Mouse (Mus musculus) olfactory bulb, adult 2 months (tissue): ENCODE measurements at regions not wholly inside any gene's neighbourhood (a gene's known extent, or its start where the extent isn't known, plus 50 kb on each side); places are given as distances from the start of the nearest gene placed in this dataset.

Experiments used
- H3K27ac ChIP-seq: fragments of 200-500 bp; 2 replicates; pipeline ENCODE4 v1.5.1; 2012; ENCODE audit warnings: low read depth, low read length; ENCODE audit not compliant: insufficient read depth
- H3K4me1 ChIP-seq: fragments of 200-500 bp; 2 replicates; pipeline ENCODE4 v1.6.1; 2012; ENCODE audit warnings: low read length; ENCODE audit not compliant: control insufficient read depth, insufficient read depth
- H3K4me3 ChIP-seq: fragments of 200-500 bp; 2 replicates; pipeline ENCODE4 v1.5.1; 2012; ENCODE audit warnings: mild to moderate bottlenecking, low read depth, low read length, moderate library complexity; ENCODE audit not compliant: insufficient read depth
- CTCF ChIP-seq: fragments of 200-500 bp; IDR thresholded peaks from 2 replicates; pipeline ENCODE4 v1.5.1; 2012; ENCODE audit warnings: low read depth, mild to moderate bottlenecking, low read length, moderate library complexity; ENCODE audit not compliant: insufficient read depth
- POLR2A ChIP-seq: fragments of 200-500 bp; IDR thresholded peaks from 2 replicates; pipeline ENCODE4 v1.6.1; 2012; ENCODE audit warnings: mild to moderate bottlenecking, low read depth, low read length, moderate library complexity; ENCODE audit not compliant: insufficient read depth
- WGBS: fragments of 180-500 bp; shearing (Covaris S2); methylation state at CpG from one replicate; pipeline ENCODE4 v1.1.7; 2018; 5-methylcytosine and 5-hydroxymethylcytosine counted together

GRCm38 (mm10) chr15:59138393-59139107, 249.5 kb downstream of the Gm49356 start:
- Histone ChIP-seq H3K4me3 (no peak overlapping the region), H3K27ac (no peak overlapping the region), H3K4me1 (peaks cover 2% of the 10 kb centered on the region; the same call in 1 of the 2 replicates)
- 64% methylated on average over 8 of the region's 8 CpGs for WGBS
- TF ChIP-seq CTCF, result no peak
- no peak for TF ChIP-seq POLR2A

- 86% methylated on average over 4 of the region's 4 CpGs for WGBS
- TF ChIP-seq POLR2A (no peak), CTCF (no peak)
- Histone ChIP-seq H3K4me3 (no peak overlapping the region), H3K27ac (no peak overlapping the region), H3K4me1 (peaks cover 2% of the 10 kb centered on the region; the same call in 1 of the 2 replicates)
These were observed 252.5 kb downstream of the Gm49356 start for GRCm38 (mm10) chr15:59141621-59142020.

DNA sequence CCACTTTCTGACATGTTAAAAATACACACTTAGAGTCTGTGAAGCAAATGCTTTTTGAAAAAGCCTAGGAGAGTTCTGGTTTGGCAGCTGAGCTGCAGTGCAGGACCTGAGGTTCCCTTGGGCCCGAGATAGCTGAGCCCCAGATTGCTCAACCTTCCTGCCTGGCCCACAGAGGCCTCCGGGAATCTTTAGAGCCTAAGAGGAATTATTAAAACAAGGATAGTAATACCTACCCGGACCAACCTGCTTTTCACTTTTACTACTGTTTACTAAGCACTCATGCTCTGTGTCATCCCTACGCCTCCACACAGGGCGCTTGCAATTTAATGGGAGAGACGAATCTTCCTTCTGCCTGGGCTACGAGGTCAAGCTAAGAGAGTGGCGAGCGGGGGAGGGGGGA, 253.4 kb downstream of the Gm49356 start:
- 84% methylated on average over 9 of the region's 9 CpGs for WGBS
- H3K4me1 ChIP-seq, result peaks cover 2% of the 10 kb centered on the region; the same call in 1 of the 2 replicates
- no peak overlapping the region for H3K27ac ChIP-seq
- no peak overlapping the region for H3K4me3 ChIP-seq
- TF ChIP-seq CTCF, result no peak
- TF ChIP-seq POLR2A, result no peak

- WGBS, result 93% methylated on average over 1 of the region's 1 CpGs
- TF ChIP-seq CTCF (no peak), POLR2A (no peak)
- H3K4me1 ChIP-seq, result no peaks in the 10 kb centered on the region
These were observed 254.8 kb downstream of the Gm49356 start for GRCm38 (mm10) chr15:59143891-59144290.

GRCm38 (mm10) chr15:59145679-59146078, 256.6 kb downstream of the Gm49356 start:
- TF ChIP-seq CTCF (no peak), POLR2A (no peak)
- WGBS, result 75% methylated on average over 5 of the region's 5 CpGs

More at GRCm38 (mm10) chr15:59143891-59144290, 254.8 kb downstream of the Gm49356 start:
- Histone ChIP-seq H3K27ac (no peak overlapping the region), H3K4me3 (no peak overlapping the region)

GRCm38 (mm10) chr15:59146111-59146510, 257.0 kb downstream of the Gm49356 start:
- 92% methylated on average over 19 of the region's 19 CpGs for WGBS

More at GRCm38 (mm10) chr15:59145679-59146078, 256.6 kb downstream of the Gm49356 start:
- no peak overlapping the region for H3K4me3 ChIP-seq
- H3K27ac ChIP-seq, result no peak overlapping the region
- H3K4me1 ChIP-seq, result no peaks in the 10 kb centered on the region

DNA sequence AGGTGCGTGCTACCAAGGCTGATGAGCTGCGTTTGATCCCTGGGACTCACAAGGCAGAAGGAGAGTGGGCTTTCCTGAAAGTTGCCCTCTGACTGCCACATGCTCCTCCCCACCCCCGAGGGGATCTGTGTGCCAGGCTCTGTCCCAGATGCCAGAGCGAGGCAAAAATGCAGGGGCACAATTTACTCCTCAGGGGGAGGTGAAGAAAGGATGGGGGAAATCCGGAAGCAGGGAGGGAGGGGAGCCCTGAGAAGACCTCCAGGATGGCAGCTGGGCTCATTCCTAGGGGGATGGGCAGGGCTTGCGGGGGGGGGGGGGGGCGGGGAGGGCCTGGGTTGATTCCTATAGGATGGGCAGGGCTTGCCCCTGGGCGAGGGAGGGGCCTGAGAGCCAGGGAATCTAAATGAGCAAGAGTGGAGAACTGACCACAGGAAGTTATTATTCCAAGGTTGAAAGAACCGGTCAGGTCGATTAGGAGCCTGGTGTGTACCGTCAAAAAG, 257.5 kb downstream of the Gm49356 start:
- H3K27ac ChIP-seq, result no peak overlapping the region
- no peak for TF ChIP-seq CTCF
- TF ChIP-seq POLR2A, result no peak
- 37% methylated on average over 11 of the region's 11 CpGs for WGBS
- H3K4me3 ChIP-seq, result no peak overlapping the region
- H3K4me1 ChIP-seq, result no peaks in the 10 kb centered on the region

More at GRCm38 (mm10) chr15:59146111-59146510, 257.0 kb downstream of the Gm49356 start:
- Histone ChIP-seq H3K4me1 (no peaks in the 10 kb centered on the region), H3K4me3 (no peak overlapping the region), H3K27ac (no peak overlapping the region)
- TF ChIP-seq CTCF (no peak), POLR2A (no peak)

DNA sequence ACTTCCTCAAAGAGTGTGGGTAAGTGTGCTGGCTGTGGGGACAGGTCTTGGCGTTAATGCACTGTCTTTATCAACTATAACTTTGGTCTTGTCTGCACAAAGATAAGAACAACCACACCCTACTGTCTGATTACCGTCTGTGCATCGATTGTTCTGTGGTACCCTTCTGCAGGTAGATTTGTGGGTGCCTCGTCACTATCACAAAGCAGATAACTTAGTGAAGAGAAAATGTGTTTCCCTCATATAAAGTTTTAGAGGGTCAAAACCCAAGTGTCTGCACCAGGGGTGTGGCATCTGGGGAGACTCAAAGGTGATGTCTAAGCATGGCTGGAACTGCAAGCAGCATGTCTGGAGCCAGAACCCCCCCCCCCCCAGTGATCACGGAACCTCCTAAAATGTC, 259.4 kb downstream of the Gm49356 start:
- TF ChIP-seq CTCF (no peak), POLR2A (no peak)
- H3K4me3 ChIP-seq, result no peak overlapping the region
- 97% methylated on average over 5 of the region's 5 CpGs for WGBS
- no peaks in the 10 kb centered on the region for H3K4me1 ChIP-seq
- no peak overlapping the region for H3K27ac ChIP-seq

DNA sequence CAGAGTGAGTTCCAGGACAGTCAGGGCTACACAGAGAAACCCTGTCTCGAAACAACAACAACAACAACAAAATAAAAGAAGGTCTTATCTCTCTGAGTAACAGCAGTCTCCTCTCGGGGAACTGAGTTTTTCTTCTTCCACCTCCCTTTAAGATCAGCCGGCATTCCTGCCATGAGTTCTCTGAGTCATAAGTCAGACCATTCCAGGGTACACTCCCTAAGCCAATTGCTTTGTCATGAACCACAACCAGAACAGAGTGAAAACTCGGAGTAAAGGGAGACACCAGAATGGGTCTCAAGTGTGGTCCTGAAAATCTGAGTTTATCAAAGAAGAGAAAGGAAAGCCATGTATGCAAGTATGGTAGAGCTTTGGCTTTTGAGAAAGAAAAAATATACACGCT, 262.4 kb downstream of the Gm49356 start:
- 73% methylated on average over 5 of the region's 5 CpGs for WGBS

More for the DNA sequence above, 262.4 kb downstream of the Gm49356 start:
- H3K4me3 ChIP-seq, result no peak overlapping the region
- H3K4me1 ChIP-seq, result peaks cover 6% of the 10 kb centered on the region; the same call in 1 of the 2 replicates
- H3K27ac ChIP-seq, result no peak overlapping the region
- no peak for TF ChIP-seq CTCF
- no peak for TF ChIP-seq POLR2A
